Comparison of ENCODE assay signal across 8 mouse cellular contexts in genomic region chr11:69096987-69097900, GRCm38 (mm10). TPM values are rescaled to one million over a fixed set of nuclear protein-coding genes. Genes with fewer than 3 reads are reported as not detected.
DNase-seq lines count a peak whose midpoint lies in the region; ATAC-seq and TF ChIP-seq lines count a peak whose summit lies in the region.

No protein-coding gene starts in this region.

- TF ChIP-seq CTCF in liver, postnatal 0 days (IDR thresholded peaks at IDR 0.05; ENCODE audit: low read depth) = no peak
- no peak for TF ChIP-seq CTCF in testis, adult 2 months (IDR thresholded peaks at IDR 0.05; ENCODE audit: control insufficient read depth, insufficient read depth, insufficient replicate concordance, low read depth, low read length)

- peak; percentile 96 for TF ChIP-seq EP300 in liver, postnatal 0 days (IDR thresholded peaks at IDR 0.05; ENCODE audit: low read depth)

- peaks cover 65% of the 10 kb centered on the region for H3K4me1 ChIP-seq in forebrain, embryonic 13.5 days
- peaks cover 38% of the 10 kb centered on the region for H3K4me1 ChIP-seq in liver, postnatal 0 days (ENCODE audit: insufficient read depth)
- peaks cover 71% of the 10 kb centered on the region for H3K4me1 ChIP-seq in neural tube, embryonic 13.5 days (replicated peaks)
- H3K4me1 ChIP-seq in testis, adult 2 months (ENCODE audit: control insufficient read depth, insufficient read depth, low read length) = peaks cover 41% of the 10 kb centered on the region

- H3K27ac ChIP-seq in forebrain, embryonic 13.5 days = peak overlapping the region; percentile 91
- H3K27ac ChIP-seq in liver, postnatal 0 days (ENCODE audit: low read depth) = peak overlapping the region; percentile 100
- peak overlapping the region; percentile 89 for H3K27ac ChIP-seq in neural tube, embryonic 13.5 days (replicated peaks)
- H3K27ac ChIP-seq in testis, adult 2 months (ENCODE audit: control insufficient read depth, insufficient read depth, low read depth, low read length) = peak overlapping the region; percentile 100

- DNase-seq in c-Kit-positive CD71-negative TER-119-negative erythroid progenitor cells, embryonic 14.5 days (ENCODE audit: low read depth) = peak; percentile 90
- DNase-seq in heart, postnatal 10 days = peak; percentile 100
- peak; percentile 98 for DNase-seq in layer of hippocampus, adult 11-12 months (ENCODE audit: low spot score)
- DNase-seq in liver, postnatal 0 days = peak; percentile 99

- H3K27me3 ChIP-seq in forebrain, embryonic 13.5 days = no peaks in the 10 kb centered on the region
- no peaks in the 10 kb centered on the region for H3K27me3 ChIP-seq in liver, postnatal 0 days (ENCODE audit: insufficient read depth, low read length)
- no peaks in the 10 kb centered on the region; the same call in 1 of the 2 replicates for H3K27me3 ChIP-seq in neural tube, embryonic 13.5 days
- no peaks in the 10 kb centered on the region for H3K27me3 ChIP-seq in testis, adult 2 months (ENCODE audit: control insufficient read depth, insufficient read depth, low read length)

- H3K9me3 ChIP-seq in forebrain, embryonic 13.5 days (replicated peaks) = no peaks in the 10 kb centered on the region
- no peaks in the 10 kb centered on the region for H3K9me3 ChIP-seq in liver, postnatal 0 days (ENCODE audit: low read length)
- H3K9me3 ChIP-seq in neural tube, embryonic 13.5 days = no peaks in the 10 kb centered on the region

- H3K9ac ChIP-seq in forebrain, embryonic 13.5 days = peak overlapping the region; percentile 58
- H3K9ac ChIP-seq in liver, postnatal 0 days (replicated peaks) = peak overlapping the region; percentile 93
- H3K9ac ChIP-seq in neural tube, embryonic 13.5 days = peak overlapping the region; percentile 84

- WGBS in forebrain, embryonic 13.5 days = 2% methylated on average over 29 of the region's 29 CpGs
- 2% methylated on average over 29 of the region's 29 CpGs for WGBS in liver, postnatal 0 days (ENCODE audit: insufficient replicate concordance)
- WGBS in neural tube, embryonic 13.5 days = 2% methylated on average over 29 of the region's 29 CpGs

- H3K4me3 ChIP-seq in forebrain, embryonic 13.5 days = peak overlapping the region; percentile 30
- H3K4me3 ChIP-seq in liver, postnatal 0 days (ENCODE audit: low read depth, low read length) = peak overlapping the region; percentile 81
- peak overlapping the region; percentile 63 for H3K4me3 ChIP-seq in neural tube, embryonic 13.5 days
- peak overlapping the region; percentile 99 for H3K4me3 ChIP-seq in testis, adult 2 months (ENCODE audit: control insufficient read depth, low read depth, low read length)

- TF ChIP-seq POLR2A in testis, adult 2 months (IDR thresholded peaks at IDR 0.05; ENCODE audit: control insufficient read depth, low read depth, low read length) = peak; percentile 79; the same call in 1 of the 2 replicates

- peaks cover 24% of the 10 kb centered on the region for H3K36me3 ChIP-seq in forebrain, embryonic 13.5 days (ENCODE audit: poor library complexity, severe bottlenecking)
- peaks cover 24% of the 10 kb centered on the region for H3K36me3 ChIP-seq in liver, postnatal 0 days (replicated peaks; ENCODE audit: insufficient read depth, low read length)
- H3K36me3 ChIP-seq in neural tube, embryonic 13.5 days = peaks cover 22% of the 10 kb centered on the region
- H3K36me3 ChIP-seq in testis, adult 2 months (ENCODE audit: control insufficient read depth, insufficient read depth, low read length) = peaks cover 6% of the 10 kb centered on the region

- ATAC-seq in CD4-positive, CD25-positive, alpha-beta regulatory T cell, adult 4 months = peak; percentile 2
- no peak; the same call in 1 of the 2 replicates for ATAC-seq in forebrain, embryonic 13.5 days
- ATAC-seq in liver, postnatal 0 days = peak; percentile 65
- ATAC-seq in neural tube, embryonic 13.5 days (ENCODE audit: low read depth) = no peak

- H3K4me2 ChIP-seq in forebrain, embryonic 13.5 days = peak overlapping the region; percentile 93
- peak overlapping the region; percentile 94 for H3K4me2 ChIP-seq in liver, postnatal 0 days (ENCODE audit: low read depth, low read length)
- H3K4me2 ChIP-seq in neural tube, embryonic 13.5 days = peak overlapping the region; percentile 93

- intact Hi-C loops in heart, postnatal 10 days (cut with DNase I) = loop anchor here (10.0 kb wide), 1 partner anchor 318 kb away; the partner anchor contains the start of gene Kdm6b

RNA-seq across cellular contexts. Expression of gene Per1, which starts 2.2 kb away (rescaled TPM):
- polyA plus RNA-seq in CD4-positive, CD25-positive, alpha-beta regulatory T cell, adult 4 months (2017; shearing (Covaris generic)) = 1 to 10 TPM; 4.5 to 6.6 TPM
- 6.0 and 6.4 TPM in 2 replicates for polyA plus RNA-seq in forebrain, embryonic 13.5 days (2015; fragmentation: Nextera tagmentation; extraction: Ambion mirVana)
- total RNA-seq in heart, postnatal 10 days (2021) = 100 to 1,000 TPM in 1 of 2 experiments, 10 to 100 TPM in 1; 61.4 to 101 TPM
- 3.0 and 8.2 TPM in 2 replicates for polyA plus RNA-seq in liver, postnatal 0 days (2015; fragmentation: Nextera tagmentation; extraction: Ambion mirVana)
- 8.0 and 8.4 TPM in 2 replicates for polyA plus RNA-seq in neural tube, embryonic 13.5 days (2015; fragmentation: Nextera tagmentation; extraction: Ambion mirVana)
- 103 and 106 TPM in 2 replicates for polyA plus RNA-seq in testis, adult 2 months (2012; rRNA removed)

RNA-seq across cellular contexts. Expression of gene Vamp2, which starts 9.0 kb away (rescaled TPM):
- 10 to 100 TPM; 26.0 to 35.9 TPM for polyA plus RNA-seq in CD4-positive, CD25-positive, alpha-beta regulatory T cell, adult 4 months (2017; shearing (Covaris generic))
- polyA plus RNA-seq in forebrain, embryonic 13.5 days (2015; fragmentation: Nextera tagmentation; extraction: Ambion mirVana) = 110 and 124 TPM in 2 replicates
- 10 to 100 TPM; 71.1 to 85.8 TPM for total RNA-seq in heart, postnatal 10 days (2021)
- 13.6 and 14.2 TPM in 2 replicates for polyA plus RNA-seq in liver, postnatal 0 days (2015; fragmentation: Nextera tagmentation; extraction: Ambion mirVana)
- 268 and 282 TPM in 2 replicates for polyA plus RNA-seq in neural tube, embryonic 13.5 days (2015; fragmentation: Nextera tagmentation; extraction: Ambion mirVana)
- 36.3 and 43.1 TPM in 2 replicates for polyA plus RNA-seq in testis, adult 2 months (2012; rRNA removed)

RNA-seq across cellular contexts. Expression of gene Hes7, which starts 23.0 kb away (rescaled TPM):
- polyA plus RNA-seq in CD4-positive, CD25-positive, alpha-beta regulatory T cell, adult 4 months (2017; shearing (Covaris generic)) = not detected
- polyA plus RNA-seq in forebrain, embryonic 13.5 days (2015; fragmentation: Nextera tagmentation; extraction: Ambion mirVana) = 0.12 and 0.21 TPM in 2 replicates
- total RNA-seq in heart, postnatal 10 days (2021) = under 1 TPM; 0.17 to 0.34 TPM
- 0.07 and 0.15 TPM in 2 replicates for polyA plus RNA-seq in liver, postnatal 0 days (2015; fragmentation: Nextera tagmentation; extraction: Ambion mirVana)
- 0.61 TPM in 1 of 2 replicates, not detected in the other for polyA plus RNA-seq in neural tube, embryonic 13.5 days (2015; fragmentation: Nextera tagmentation; extraction: Ambion mirVana)
- polyA plus RNA-seq in testis, adult 2 months (2012; rRNA removed) = 0.17 TPM in 2 replicates

RNA-seq across cellular contexts. Expression of gene 9130213A22Rik, which starts 25.1 kb away (rescaled TPM):
- polyA plus RNA-seq in CD4-positive, CD25-positive, alpha-beta regulatory T cell, adult 4 months (2017; shearing (Covaris generic)) = not detected
- 0.21 and 0.34 TPM in 2 replicates for polyA plus RNA-seq in forebrain, embryonic 13.5 days (2015; fragmentation: Nextera tagmentation; extraction: Ambion mirVana)
- under 1 TPM; 0.42 to 0.60 TPM for total RNA-seq in heart, postnatal 10 days (2021)
- polyA plus RNA-seq in liver, postnatal 0 days (2015; fragmentation: Nextera tagmentation; extraction: Ambion mirVana) = 0.06 and 0.07 TPM in 2 replicates
- 0.18 and 0.32 TPM in 2 replicates for polyA plus RNA-seq in neural tube, embryonic 13.5 days (2015; fragmentation: Nextera tagmentation; extraction: Ambion mirVana)
- polyA plus RNA-seq in testis, adult 2 months (2012; rRNA removed) = 0.24 and 0.28 TPM in 2 replicates

RNA-seq across cellular contexts. Expression of gene Tmem107, which starts 26.6 kb away (rescaled TPM):
- polyA plus RNA-seq in CD4-positive, CD25-positive, alpha-beta regulatory T cell, adult 4 months (2017; shearing (Covaris generic)) = 1 to 10 TPM; 2.4 to 4.2 TPM
- polyA plus RNA-seq in forebrain, embryonic 13.5 days (2015; fragmentation: Nextera tagmentation; extraction: Ambion mirVana) = 55.1 and 57.2 TPM in 2 replicates
- total RNA-seq in heart, postnatal 10 days (2021) = 1 to 10 TPM; 5.8 to 7.8 TPM
- 12.5 and 13.0 TPM in 2 replicates for polyA plus RNA-seq in liver, postnatal 0 days (2015; fragmentation: Nextera tagmentation; extraction: Ambion mirVana)
- polyA plus RNA-seq in neural tube, embryonic 13.5 days (2015; fragmentation: Nextera tagmentation; extraction: Ambion mirVana) = 28.4 and 29.2 TPM in 2 replicates
- polyA plus RNA-seq in testis, adult 2 months (2012; rRNA removed) = 135 and 142 TPM in 2 replicates

Comparison
In these comparisons a context has a peak if more than half of its experiments do, and no peak if none do; other contexts are left out.
1. ATAC-seq: peak in CD4-positive, CD25-positive, alpha-beta regulatory T cell, adult 4 months (single experiment) and liver, postnatal 0 days (single experiment); none in forebrain, embryonic 13.5 days (single experiment) and neural tube, embryonic 13.5 days (single experiment).
2. H3K4me3 ChIP-seq: peak in every context shown above with its lines; median percentile 99 in testis, adult 2 months; 81 in liver, postnatal 0 days; 63 in neural tube, embryonic 13.5 days; 30 in forebrain, embryonic 13.5 days.
3. RNA of gene Per1, which starts 2.2 kb away (polyA plus RNA-seq): 103 to 106 TPM in testis, adult 2 months; 3.0 to 8.2 TPM in liver, postnatal 0 days, 8.0 to 8.4 TPM in neural tube, embryonic 13.5 days, 4.5 to 6.6 TPM in CD4-positive, CD25-positive, alpha-beta regulatory T cell, adult 4 months and 6.0 to 6.4 TPM in forebrain, embryonic 13.5 days; every median in the first group is over 10 times any median in the second.
4. Peak in every context shown above with its lines, with median percentiles within 50 percentile points of each other: DNase-seq, H3K27ac ChIP-seq, H3K4me2 ChIP-seq and H3K9ac ChIP-seq.